Comparison of ENCODE assay signal across 27 mouse cellular contexts in genomic region chr6:135157496-135157895, GRCm38 (mm10). TPM values are rescaled to one million over a fixed set of nuclear protein-coding genes. Genes with fewer than 3 reads are reported as not detected.
DNase-seq lines count a peak whose midpoint lies in the region; ATAC-seq and TF ChIP-seq lines count a peak whose summit lies in the region.
"Had no signal": no experiment of that assay in that cellular context is flagged by ENCODE, and none has a peak within 500 bp of the region (broad histone marks: within the 10 kb centered on the region; RNA-seq: fewer than 3 reads in every experiment).

No protein-coding gene starts in this region.

- DNase-seq in heart, postnatal 36 days: no peak
- DNase-seq in R1 (ENCODE audit: low read depth, low spot score): peak; percentile 55
- DNase-seq in heart, postnatal 0 days (ENCODE audit: low spot score): no peak
- DNase-seq in kidney, adult 9 months: no peak
- DNase-seq in left cerebral cortex, postnatal 25 days (ENCODE audit: low spot score in 2 of 2): no peak
- DNase-seq in thymus, postnatal 25 days: no peak
- DNase-seq: adrenal gland, adult 8-10 months; cerebellum, adult 9-10 months; gastrocnemius, postnatal 25 days; kidney, postnatal 4 days; spleen, adult 18-20 months; thymus, adult 18-20 months had no signal

- H3K4me1 ChIP-seq in heart, embryonic 15.5 days (replicated peaks): peaks cover 8% of the 10 kb centered on the region; the same call in 1 of the 2 replicates
- H3K4me1 ChIP-seq in heart, postnatal 0 days (ENCODE audit: control insufficient read depth, insufficient read depth): peaks cover 8% of the 10 kb centered on the region; the same call in 1 of the 2 replicates
- peaks cover 29% of the 10 kb centered on the region for H3K4me1 ChIP-seq in liver, embryonic 16.5 days (ENCODE audit: control insufficient read depth, low read depth, low read length)
- H3K4me1 ChIP-seq: embryonic facial prominence, embryonic 15.5 days; midbrain, embryonic 15.5 days; neural tube, embryonic 15.5 days had no signal

- H3K9ac ChIP-seq in heart, embryonic 15.5 days: no peak overlapping the region
- no peak overlapping the region for H3K9ac ChIP-seq in heart, postnatal 0 days (replicated peaks; ENCODE audit: low read depth, low read length)
- peak overlapping the region; percentile 7; the same call in 1 of the 2 replicates for H3K9ac ChIP-seq in liver, embryonic 16.5 days (ENCODE audit: low read depth, low read length)
- H3K9ac ChIP-seq: embryonic facial prominence, embryonic 15.5 days; hindbrain, embryonic 14.5 days; midbrain, embryonic 15.5 days; neural tube, embryonic 15.5 days had no signal

- no peak overlapping the region for H3K4me3 ChIP-seq in heart, embryonic 15.5 days
- no peak overlapping the region for H3K4me3 ChIP-seq in heart, postnatal 0 days (ENCODE audit: low read depth, low read length)
- no peak overlapping the region for H3K4me3 ChIP-seq in liver, embryonic 16.5 days (ENCODE audit: low read depth, low read length)
- H3K4me3 ChIP-seq: embryonic facial prominence, embryonic 15.5 days; megakaryocyte, embryonic 14.5 days; midbrain, embryonic 15.5 days; myocyte; neural tube, embryonic 15.5 days had no signal

- no peaks in the 10 kb centered on the region for H3K9me3 ChIP-seq in heart, embryonic 15.5 days (replicated peaks)
- H3K9me3 ChIP-seq in heart, postnatal 0 days (replicated peaks; ENCODE audit: control insufficient read depth, low read length): no peaks in the 10 kb centered on the region
- H3K9me3 ChIP-seq in liver, embryonic 16.5 days (replicated peaks; ENCODE audit: control insufficient read depth, low read length): no peaks in the 10 kb centered on the region
- H3K9me3 ChIP-seq: embryonic facial prominence, embryonic 15.5 days; midbrain, embryonic 15.5 days; neural tube, embryonic 15.5 days had no signal

- ATAC-seq in heart, embryonic 15.5 days (replicated peaks; ENCODE audit: insufficient number of reproducible peaks, insufficient read depth, low FRiP score, low read depth): 0 out of 2 replicates have a peak, but pooled peaks have one; percentile 35
- peak; percentile 69 for ATAC-seq in heart, postnatal 0 days (ENCODE audit: insufficient read depth, low read depth)
- ATAC-seq in liver, embryonic 16.5 days (ENCODE audit: low read depth): no peak
- ATAC-seq: forebrain, embryonic 16.5 days; midbrain, embryonic 15.5 days had no signal

- intact Hi-C loops in heart, postnatal 36 days (cut with DNase I): no loop called here
- intact Hi-C loops in left cerebral cortex, postnatal 25 days (cut with DNase I): no loop called here

- no peaks in the 10 kb centered on the region for H3K36me3 ChIP-seq in heart, embryonic 15.5 days
- H3K36me3 ChIP-seq in heart, postnatal 0 days (replicated peaks; ENCODE audit: control insufficient read depth, insufficient read depth, low read length): 0 out of 2 replicates have a peak, but pooled peaks cover 3% of the 10 kb centered on the region
- peaks cover 30% of the 10 kb centered on the region for H3K36me3 ChIP-seq in liver, embryonic 16.5 days (ENCODE audit: control insufficient read depth, insufficient read depth)
- H3K36me3 ChIP-seq: embryonic facial prominence, embryonic 15.5 days; midbrain, embryonic 15.5 days; neural tube, embryonic 15.5 days had no signal

- H3K27me3 ChIP-seq in heart, embryonic 15.5 days: no peaks in the 10 kb centered on the region
- no peaks in the 10 kb centered on the region for H3K27me3 ChIP-seq in heart, postnatal 0 days (ENCODE audit: control insufficient read depth, insufficient read depth, low read length)
- H3K27me3 ChIP-seq in liver, embryonic 16.5 days (ENCODE audit: control insufficient read depth, insufficient read depth, low read depth, low read length): no peaks in the 10 kb centered on the region
- H3K27me3 ChIP-seq: embryonic facial prominence, embryonic 15.5 days; midbrain, embryonic 15.5 days; neural tube, embryonic 15.5 days had no signal

- H3K27ac ChIP-seq in heart, embryonic 15.5 days: no peak overlapping the region
- no peak overlapping the region for H3K27ac ChIP-seq in heart, postnatal 0 days (ENCODE audit: low read depth)
- H3K27ac ChIP-seq in liver, embryonic 16.5 days (ENCODE audit: low read length): no peak overlapping the region
- H3K27ac ChIP-seq: embryonic facial prominence, embryonic 15.5 days; hindbrain, embryonic 14.5 days; midbrain, embryonic 15.5 days; neural tube, embryonic 15.5 days had no signal

- WGBS in heart, embryonic 15.5 days: 40% methylated on average over 4 of the region's 4 CpGs
- WGBS in heart, postnatal 0 days: 48% methylated on average over 4 of the region's 4 CpGs
- 72% methylated on average over 4 of the region's 4 CpGs for WGBS in liver, embryonic 16.5 days (ENCODE audit: insufficient replicate concordance)

- TF ChIP-seq CTCF in heart, postnatal 0 days (IDR thresholded peaks at IDR 0.05; ENCODE audit: low read depth): 0 out of 2 replicates have a peak, but pooled peaks have one; percentile 2

- no peak for TF ChIP-seq EP300 in heart, postnatal 0 days (IDR thresholded peaks at IDR 0.05; ENCODE audit: low read depth)

- no peak overlapping the region for H3K4me2 ChIP-seq in heart, embryonic 15.5 days
- H3K4me2 ChIP-seq in heart, postnatal 0 days (ENCODE audit: low read depth, low read length): no peak overlapping the region
- H3K4me2 ChIP-seq in liver, embryonic 16.5 days (ENCODE audit: low read depth, low read length): no peak overlapping the region
- H3K4me2 ChIP-seq: embryonic facial prominence, embryonic 15.5 days; hindbrain, embryonic 14.5 days; midbrain, embryonic 15.5 days; neural tube, embryonic 15.5 days had no signal

RNA-seq across cellular contexts. Expression of gene Gprc5d, which starts 39.4 kb away (rescaled TPM):
- polyA plus RNA-seq in heart, embryonic 15.5 days (2015; fragmentation: Nextera tagmentation; extraction: Ambion mirVana): not detected in 2 replicates
- total RNA-seq in heart, postnatal 36 days (2021): not detected
- total RNA-seq in heart, postnatal 0 days (2014; rRNA removed; ENCODE audit: low replicate concordance): not detected in 2 replicates
- not detected in 2 replicates for polyA plus RNA-seq in heart, postnatal 0 days (2015; fragmentation: Nextera tagmentation; extraction: Ambion mirVana)
- 0.08 and 0.11 TPM in 2 replicates for polyA plus RNA-seq in liver, embryonic 16.5 days (2015; fragmentation: Nextera tagmentation; extraction: Ambion mirVana)
- total RNA-seq in left cerebral cortex, postnatal 25 days (2021): not detected
- total RNA-seq: adrenal gland, adult 8-10 months; gastrocnemius, postnatal 25 days; layer of hippocampus, postnatal 14 days; left cerebral cortex, postnatal 14 days had no signal
- polyA plus RNA-seq: forebrain, embryonic 16.5 days; heart, embryonic 14.5 days; hindbrain, embryonic 14.5 days; intestine, embryonic 14.5 days; kidney, embryonic 14.5 days; midbrain, embryonic 15.5 days; neural tube, embryonic 15.5 days; stomach, embryonic 14.5 days had no signal

RNA-seq across cellular contexts. Expression of gene Fam234b, which starts 40.3 kb away (rescaled TPM):
- 9.2 and 11.7 TPM in 2 replicates for polyA plus RNA-seq in heart, embryonic 15.5 days (2015; fragmentation: Nextera tagmentation; extraction: Ambion mirVana)
- 1 to 10 TPM; 7.0 to 9.2 TPM for total RNA-seq in heart, postnatal 36 days (2021)
- 3.7 and 4.3 TPM in 2 replicates for total RNA-seq in heart, postnatal 0 days (2014; rRNA removed; ENCODE audit: low replicate concordance)
- 4.5 and 4.8 TPM in 2 replicates for polyA plus RNA-seq in heart, postnatal 0 days (2015; fragmentation: Nextera tagmentation; extraction: Ambion mirVana)
- polyA plus RNA-seq in liver, embryonic 16.5 days (2015; fragmentation: Nextera tagmentation; extraction: Ambion mirVana): 31.7 and 33.8 TPM in 2 replicates
- total RNA-seq in left cerebral cortex, postnatal 25 days (2021): 100 to 1,000 TPM; 143 to 147 TPM

RNA-seq across cellular contexts. Expression of gene Hebp1, which starts 40.3 kb away (rescaled TPM):
- polyA plus RNA-seq in heart, embryonic 15.5 days (2015; fragmentation: Nextera tagmentation; extraction: Ambion mirVana): 10.2 and 14.3 TPM in 2 replicates
- total RNA-seq in heart, postnatal 36 days (2021): 10 to 100 TPM; 50.3 to 53.5 TPM
- 8.8 and 35.5 TPM in 2 replicates for total RNA-seq in heart, postnatal 0 days (2014; rRNA removed; ENCODE audit: low replicate concordance)
- 10.9 and 11.0 TPM in 2 replicates for polyA plus RNA-seq in heart, postnatal 0 days (2015; fragmentation: Nextera tagmentation; extraction: Ambion mirVana)
- 133 and 134 TPM in 2 replicates for polyA plus RNA-seq in liver, embryonic 16.5 days (2015; fragmentation: Nextera tagmentation; extraction: Ambion mirVana)
- total RNA-seq in left cerebral cortex, postnatal 25 days (2021): 10 to 100 TPM; 42.6 to 43.9 TPM

Comparison
In these comparisons a context has a peak if more than half of its experiments do, and no peak if none do; other contexts are left out.
1. RNA of gene Fam234b, which starts 40.3 kb away (total RNA-seq): 143 to 147 TPM in left cerebral cortex, postnatal 25 days; 7.0 to 9.2 TPM in heart, postnatal 36 days and 3.7 to 4.3 TPM in heart, postnatal 0 days; every median in the first group is over 10 times any median in the second.